Mouse (Mus musculus) lung, embryonic 15.5 days (tissue): Measurements from ENCODE around the gene Apmap. TPM values are rescaled to one million over a fixed set of nuclear protein-coding genes. Genes with fewer than 3 reads are reported as not detected.

Experiments
- ATAC-seq: fragments of 200-750 bp; cut with Nextera tagmentation; 2 replicates; pipeline ENCODE4 v1.8.0; 2017; ENCODE audit warnings: moderate number of reproducible peaks, borderline replicate concordance; ENCODE audit not compliant: low FRiP score, low TSS enrichment; ENCODE audit errors: extremely low read depth
- H3K27ac ChIP-seq: fragments of 300-500 bp; sonication (generic); 2 replicates; pipeline ENCODE4 v1.5.1; 2015; ENCODE audit warnings: moderate library complexity, mild to moderate bottlenecking, inconsistent platforms
- H3K27me3 ChIP-seq: fragments of 300-500 bp; sonication (generic); 2 replicates; pipeline ENCODE4 v1.6.1; 2015; ENCODE audit warnings: inconsistent platforms
- H3K36me3 ChIP-seq: fragments of 300-500 bp; sonication (generic); 2 replicates; pipeline ENCODE4 v1.6.1; 2015; ENCODE audit warnings: inconsistent platforms
- H3K4me1 ChIP-seq: fragments of 300-500 bp; sonication (generic); 2 replicates; pipeline ENCODE4 v1.6.1; 2015; ENCODE audit warnings: inconsistent platforms
- H3K4me2 ChIP-seq: fragments of 300-500 bp; sonication (generic); 2 replicates; pipeline ENCODE4 v1.6.1; 2015; ENCODE audit warnings: inconsistent platforms, mild to moderate bottlenecking, moderate library complexity
- H3K4me3 ChIP-seq: fragments of 300-500 bp; sonication (generic); 2 replicates; pipeline ENCODE4 v1.5.1; 2015; ENCODE audit warnings: mild to moderate bottlenecking, inconsistent platforms
- H3K9ac ChIP-seq: fragments of 300-500 bp; sonication (generic); 2 replicates; pipeline ENCODE4 v1.6.1; 2015; ENCODE audit warnings: inconsistent platforms
- H3K9me3 ChIP-seq: fragments of 300-500 bp; sonication (generic); 2 replicates; pipeline ENCODE4 v1.6.1; 2016; ENCODE audit warnings: inconsistent platforms
- WGBS: fragments of 180-500 bp; shearing (Covaris S2); methylation state at CpG from one replicate; pipeline ENCODE4 v1.1.7; 2015; 5-methylcytosine and 5-hydroxymethylcytosine counted together
- polyA plus RNA-seq: library from polyadenylated mRNA; unstranded; fragments of >200 nt; fragmentation: Nextera tagmentation; extraction: Ambion mirVana; gene quantifications from 2 replicates; pipeline ENCODE4 v1.2.1, GENCODE M21; 2015

Gene Apmap
- 51.7 and 53.7 TPM in 2 replicates for polyA plus RNA-seq

DNA sequence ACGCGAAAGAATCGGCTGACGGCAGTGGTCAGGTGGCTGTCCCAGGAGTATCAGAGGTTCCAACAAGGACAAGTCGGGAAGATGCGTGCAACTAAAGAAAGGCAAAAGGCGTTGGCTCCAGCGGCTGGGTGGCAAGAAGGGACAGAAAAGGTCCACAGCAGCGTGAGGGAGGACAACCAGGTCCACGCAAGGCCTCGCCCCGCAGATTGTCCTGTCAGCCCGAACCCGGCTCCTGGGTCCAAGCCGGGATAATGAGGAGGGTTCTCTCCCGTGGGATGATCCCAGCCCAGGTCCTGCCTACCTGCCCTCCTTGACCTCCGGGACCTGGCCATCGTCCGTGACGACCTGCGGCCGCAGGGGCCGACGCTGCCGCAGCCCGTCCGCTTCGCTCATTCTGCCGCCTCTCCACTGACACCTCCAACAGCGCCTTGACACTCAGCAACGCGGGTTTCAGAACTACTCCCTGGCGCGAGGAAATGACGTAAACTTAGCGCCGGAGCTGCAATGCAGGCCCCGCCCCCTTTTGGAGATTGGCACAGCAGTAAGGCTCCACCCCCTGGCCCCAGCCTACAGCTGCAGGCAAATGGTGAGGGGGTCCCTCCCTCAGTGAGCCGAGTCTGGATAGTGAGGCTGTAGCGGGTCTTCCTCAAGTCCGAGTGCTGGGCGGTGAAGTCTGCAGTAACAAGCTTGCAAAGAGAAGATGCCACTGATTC, at the start of gene Apmap:
Apmap (minus strand) TSS at position 481 of the 713 bp plus-strand sequence.
- Histone ChIP-seq H3K9ac (peak within 1 kb of the TSS; percentile 82), H3K36me3 (0 out of 2 replicates have a peak, but pooled peaks cover 3% of the 10 kb centered on the region), H3K9me3 (no peaks in the 10 kb centered on the region), H3K4me1 (peaks cover 12% of the 10 kb centered on the region), H3K27me3 (no peaks in the 10 kb centered on the region), H3K4me3 (peak within 1 kb of the TSS; percentile 96), H3K27ac (peak within 1 kb of the TSS; percentile 21; the same call in 1 of the 2 replicates), H3K4me2 (peak within 1 kb of the TSS; percentile 71)
- 1% methylated on average over 42 of the region's 42 CpGs for WGBS
- ATAC-seq, result peak; percentile 99

- no peaks in the 10 kb centered on the region for H3K4me1 ChIP-seq
- no peaks in the 10 kb centered on the region for H3K36me3 ChIP-seq
- WGBS, result 63% methylated on average over 8 of the region's 8 CpGs
- ATAC-seq, result no peak
- no peaks in the 10 kb centered on the region for H3K27me3 ChIP-seq
- no peaks in the 10 kb centered on the region for H3K9me3 ChIP-seq
- H3K9ac ChIP-seq, result no peak overlapping the region
- no peak overlapping the region for H3K4me3 ChIP-seq
- no peak overlapping the region for H3K4me2 ChIP-seq
- H3K27ac ChIP-seq, result no peak overlapping the region
Measured at GRCm38 (mm10) chr2:150656975-150657768, 48.8 kb upstream of the Apmap start.

GRCm38 (mm10) chr2:150656112-150656511, 47.7 kb upstream of the Apmap start:
- no peak overlapping the region for H3K27ac ChIP-seq
- no peak overlapping the region for H3K4me3 ChIP-seq
- H3K9me3 ChIP-seq, result no peaks in the 10 kb centered on the region
- no peaks in the 10 kb centered on the region for H3K4me1 ChIP-seq
- no peaks in the 10 kb centered on the region for H3K36me3 ChIP-seq
- WGBS, result 89% methylated on average over 3 of the region's 3 CpGs
- no peaks in the 10 kb centered on the region for H3K27me3 ChIP-seq
- H3K4me2 ChIP-seq, result no peak overlapping the region
- no peak overlapping the region for H3K9ac ChIP-seq
- ATAC-seq, result no peak

DNA sequence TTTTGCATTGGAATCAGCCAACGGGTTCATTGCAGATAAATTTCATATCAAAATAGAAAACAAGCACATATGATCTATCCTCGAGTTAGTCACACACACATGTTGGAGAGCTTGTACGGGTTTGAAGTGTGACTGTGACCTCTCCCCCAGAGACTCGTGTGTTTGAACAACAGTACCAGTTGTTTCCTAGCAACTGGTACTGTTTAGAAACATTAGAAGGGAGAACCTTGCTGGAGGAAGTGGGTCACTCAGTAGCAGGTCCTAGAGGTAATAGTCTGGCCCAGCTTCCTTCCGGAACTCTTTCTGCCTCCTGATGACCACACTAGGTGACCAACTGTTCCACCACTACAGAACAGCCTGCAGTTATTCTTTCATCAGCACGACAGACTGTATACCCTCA, 46.9 kb upstream of the Apmap start:
- H3K4me2 ChIP-seq, result no peak overlapping the region
- no peak overlapping the region for H3K9ac ChIP-seq

GRCm38 (mm10) chr2:150654814-150655213, 46.4 kb upstream of the Apmap start:
- no peaks in the 10 kb centered on the region for H3K9me3 ChIP-seq
- H3K27ac ChIP-seq, result no peak overlapping the region
- H3K9ac ChIP-seq, result no peak overlapping the region
- no peak overlapping the region for H3K4me3 ChIP-seq
- H3K4me2 ChIP-seq, result no peak overlapping the region
- no peak for ATAC-seq
- H3K36me3 ChIP-seq, result no peaks in the 10 kb centered on the region
- no peaks in the 10 kb centered on the region for H3K27me3 ChIP-seq
- 76% methylated on average over 2 of the region's 2 CpGs for WGBS
- no peaks in the 10 kb centered on the region for H3K4me1 ChIP-seq

More for the DNA sequence above, 46.9 kb upstream of the Apmap start:
- ATAC-seq, result no peak
- Histone ChIP-seq H3K4me3 (no peak overlapping the region), H3K27me3 (no peaks in the 10 kb centered on the region), H3K36me3 (no peaks in the 10 kb centered on the region), H3K9me3 (no peaks in the 10 kb centered on the region), H3K27ac (no peak overlapping the region), H3K4me1 (no peaks in the 10 kb centered on the region)
- 69% methylated on average over 6 of the region's 6 CpGs for WGBS

GRCm38 (mm10) chr2:150651366-150651765, 43.0 kb upstream of the Apmap start:
- no peak overlapping the region for H3K9ac ChIP-seq
- no peaks in the 10 kb centered on the region for H3K9me3 ChIP-seq
- no peak for ATAC-seq
- H3K27me3 ChIP-seq, result no peaks in the 10 kb centered on the region
- H3K27ac ChIP-seq, result no peak overlapping the region
- H3K4me3 ChIP-seq, result no peak overlapping the region
- H3K36me3 ChIP-seq, result no peaks in the 10 kb centered on the region
- 33% methylated on average over 9 of the region's 9 CpGs for WGBS
- no peak overlapping the region for H3K4me2 ChIP-seq
- no peaks in the 10 kb centered on the region for H3K4me1 ChIP-seq

DNA sequence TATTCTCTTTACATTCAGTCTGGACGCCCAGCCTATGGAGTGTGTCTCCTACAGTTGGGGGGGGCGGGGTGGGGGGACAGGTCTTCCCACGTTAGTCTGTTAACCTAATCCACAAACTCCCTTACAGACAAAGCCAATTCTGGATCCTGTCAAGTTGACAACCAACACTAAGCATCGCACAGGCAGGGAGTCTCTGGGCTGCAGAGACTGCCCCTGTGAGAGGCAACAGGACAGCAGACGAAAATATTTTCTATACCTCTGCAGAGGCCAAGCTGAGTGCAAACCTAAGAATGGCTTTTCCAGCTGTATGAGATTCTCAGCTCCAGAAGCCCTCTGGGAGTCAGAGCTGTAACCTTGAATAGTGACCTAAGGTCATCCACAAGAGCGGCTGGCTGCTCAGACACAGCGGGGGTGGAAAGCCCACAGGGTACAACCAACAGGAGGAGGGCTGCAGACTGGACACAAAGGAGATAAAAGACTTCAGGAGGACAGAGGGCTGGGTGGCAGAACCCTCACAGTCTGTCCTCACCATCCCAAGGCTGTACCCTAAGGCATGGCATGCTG, 42.2 kb upstream of the Apmap start:
- 14% methylated on average over 7 of the region's 7 CpGs for WGBS
- H3K9ac ChIP-seq, result no peak overlapping the region

GRCm38 (mm10) chr2:150648300-150648895, 40.0 kb upstream of the Apmap start:
- 55% methylated on average over 13 of the region's 13 CpGs for WGBS
- H3K4me1 ChIP-seq, result no peaks in the 10 kb centered on the region
- no peaks in the 10 kb centered on the region for H3K27me3 ChIP-seq
- no peak for ATAC-seq
- no peaks in the 10 kb centered on the region for H3K9me3 ChIP-seq
- H3K9ac ChIP-seq, result no peak overlapping the region
- no peak overlapping the region for H3K4me2 ChIP-seq
- H3K27ac ChIP-seq, result no peak overlapping the region
- no peak overlapping the region for H3K4me3 ChIP-seq
- no peaks in the 10 kb centered on the region for H3K36me3 ChIP-seq

More for the DNA sequence above, 42.2 kb upstream of the Apmap start:
- Histone ChIP-seq H3K4me3 (no peak overlapping the region), H3K4me1 (no peaks in the 10 kb centered on the region), H3K36me3 (no peaks in the 10 kb centered on the region), H3K4me2 (no peak overlapping the region), H3K27ac (no peak overlapping the region), H3K9me3 (no peaks in the 10 kb centered on the region), H3K27me3 (no peaks in the 10 kb centered on the region)
- no peak for ATAC-seq

- no peaks in the 10 kb centered on the region for H3K36me3 ChIP-seq
- H3K9ac ChIP-seq, result no peak overlapping the region
- no peak overlapping the region for H3K4me2 ChIP-seq
- H3K27ac ChIP-seq, result no peak overlapping the region
- H3K4me1 ChIP-seq, result no peaks in the 10 kb centered on the region
- ATAC-seq, result no peak
- H3K9me3 ChIP-seq, result no peaks in the 10 kb centered on the region
- no peaks in the 10 kb centered on the region for H3K27me3 ChIP-seq
- WGBS, result 70% methylated on average over 14 of the region's 14 CpGs
- no peak overlapping the region for H3K4me3 ChIP-seq
Measured at GRCm38 (mm10) chr2:150647681-150648299, 39.4 kb upstream of the Apmap start.

DNA sequence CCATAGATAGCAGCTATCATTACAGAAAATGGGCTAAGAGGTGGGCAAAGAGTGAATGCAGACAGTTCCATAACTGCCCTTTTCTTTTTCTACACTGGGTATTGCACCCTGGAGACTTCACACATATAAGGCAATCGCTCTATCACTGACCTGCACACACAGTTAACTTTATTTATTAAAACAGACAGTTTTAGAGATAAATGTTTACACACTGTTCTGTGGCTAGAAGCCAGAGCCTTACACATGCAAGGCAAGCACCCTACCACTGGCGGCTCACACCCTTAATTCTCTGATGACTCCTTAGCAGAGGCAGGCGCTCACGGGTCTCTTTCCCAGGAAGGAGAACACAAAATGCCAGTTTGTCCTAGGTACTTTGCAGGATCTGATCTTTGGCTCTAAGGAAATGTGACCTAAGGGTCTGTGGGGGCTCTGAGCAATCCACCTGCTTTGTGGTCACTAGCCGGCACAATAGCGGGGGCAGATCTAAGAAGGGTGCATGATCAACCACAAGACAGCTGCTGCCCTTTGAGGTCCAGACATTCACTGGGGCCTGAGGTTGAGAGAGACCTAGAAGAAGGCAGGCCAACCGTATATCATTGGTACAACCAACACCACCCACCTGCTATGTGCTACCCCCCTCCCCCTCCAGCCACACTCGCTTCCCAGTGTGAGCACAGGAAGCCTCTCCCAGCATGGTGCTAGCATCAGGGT, 38.2 kb upstream of the Apmap start:
- no peaks in the 10 kb centered on the region for H3K36me3 ChIP-seq
- ATAC-seq, result no peak
- 75% methylated on average over 8 of the region's 8 CpGs for WGBS
- no peaks in the 10 kb centered on the region for H3K9me3 ChIP-seq
- H3K27ac ChIP-seq, result no peak overlapping the region
- no peaks in the 10 kb centered on the region for H3K4me1 ChIP-seq
- no peak overlapping the region for H3K4me3 ChIP-seq
- no peak overlapping the region for H3K4me2 ChIP-seq
- H3K9ac ChIP-seq, result no peak overlapping the region
- no peaks in the 10 kb centered on the region for H3K27me3 ChIP-seq

GRCm38 (mm10) chr2:150645225-150645624, 36.9 kb upstream of the Apmap start:
- Histone ChIP-seq H3K4me3 (no peak overlapping the region), H3K4me1 (no peaks in the 10 kb centered on the region), H3K27ac (no peak overlapping the region), H3K4me2 (no peak overlapping the region), H3K9me3 (no peaks in the 10 kb centered on the region), H3K27me3 (no peaks in the 10 kb centered on the region), H3K36me3 (no peaks in the 10 kb centered on the region), H3K9ac (no peak overlapping the region)
- 84% methylated on average over 4 of the region's 4 CpGs for WGBS
- ATAC-seq, result no peak
